Mouse (Mus musculus) ES-Bruce4 (cell line): ENCODE results near the gene Bicdl2. TPM values are rescaled to one million over a fixed set of nuclear protein-coding genes. Genes with fewer than 3 reads are reported as not detected.

Experiments used
- H3K27ac ChIP-seq: 2 replicates; pipeline ENCODE4 v1.5.1; 2012; ENCODE audit warnings: low read length, inconsistent platforms; ENCODE audit not compliant: insufficient read depth
- H3K27me3 ChIP-seq: 2 replicates; pipeline ENCODE4 v1.6.1; 2012; ENCODE audit warnings: mild to moderate bottlenecking, low read length, inconsistent platforms; ENCODE audit not compliant: control insufficient read depth, poor library complexity, insufficient read depth, severe bottlenecking
- H3K36me3 ChIP-seq: 2 replicates; pipeline ENCODE4 v1.6.1; 2012; ENCODE audit warnings: inconsistent platforms, mild to moderate bottlenecking, low read length, moderate library complexity; ENCODE audit not compliant: control insufficient read depth, poor library complexity, insufficient read depth, severe bottlenecking
- H3K4me1 ChIP-seq: one replicate; pipeline ENCODE4 v1.8.1; 2011; ENCODE audit warnings: low read length; ENCODE audit not compliant: control insufficient read depth, insufficient read depth
- H3K4me3 ChIP-seq: 2 replicates; pipeline ENCODE4 v1.5.1; 2011; ENCODE audit warnings: low read depth, mild to moderate bottlenecking, low read length
- H3K9ac ChIP-seq: 2 replicates; pipeline ENCODE4 v1.6.1; 2012; ENCODE audit warnings: low read depth, mild to moderate bottlenecking, inconsistent platforms; ENCODE audit not compliant: poor library complexity, severe bottlenecking
- H3K9me3 ChIP-seq: replicated peaks from 2 replicates; pipeline ENCODE4 v1.6.1; 2012; ENCODE audit warnings: mild to moderate bottlenecking, low read length, inconsistent platforms; ENCODE audit not compliant: control insufficient read depth, poor library complexity, insufficient read depth, severe bottlenecking
- CTCF ChIP-seq: IDR thresholded peaks from one replicate; pipeline ENCODE4 v1.8.1; 2011; ENCODE audit warnings: low read depth, low read length
- EP300 ChIP-seq: IDR thresholded peaks from 2 replicates; pipeline ENCODE4 v1.6.1; 2011; ENCODE audit warnings: low read depth, low read length; ENCODE audit not compliant: insufficient read depth
- POLR2A ChIP-seq: IDR thresholded peaks from one replicate; pipeline ENCODE4 v1.8.1; 2011; ENCODE audit warnings: low read length; ENCODE audit not compliant: insufficient read depth
- polyA plus RNA-seq: library from polyadenylated mRNA; stranded (reverse); fragments of >200 nt; gene quantifications from 2 replicates; pipeline ENCODE4 v1.2.4, GENCODE M21; 2011; ENCODE audit warnings: low read depth; ENCODE audit not compliant: missing spikeins, insufficient read depth, insufficient read length

Gene Bicdl2
- polyA plus RNA-seq, 1 experiment: 2.9 TPM

- Histone ChIP-seq H3K9ac (peak within 1 kb of the TSS; percentile 10; the same call in 1 of the 2 replicates), H3K9me3 (no peaks in the 10 kb centered on the region), H3K4me3 (peak within 1 kb of the TSS; percentile 63), H3K4me1 (peaks cover 12% of the 10 kb centered on the region), H3K27ac (peak within 1 kb of the TSS; percentile 7; the same call in 1 of the 2 replicates), H3K27me3 (no peaks in the 10 kb centered on the region), H3K36me3 (0 out of 2 replicates have a peak, but pooled peaks cover 6% of the 10 kb centered on the region)
- TF ChIP-seq EP300 (no peak), POLR2A (no peak), CTCF (no peak)
These were observed 23.8 kb downstream of the Bicdl2 start, which contains the start of gene Cldn9 for GRCm38 (mm10) chr17:23683856-23684672. Gene Cldn9, minus strand, starts transcription at chr17:23684026.

GRCm38 (mm10) chr17:23694491-23694890, 34.2 kb downstream of the Bicdl2 start:
- no peaks in the 10 kb centered on the region for H3K36me3 ChIP-seq
- TF ChIP-seq CTCF (no peak), POLR2A (no peak), EP300 (peak; percentile 92)
- no peaks in the 10 kb centered on the region for H3K9me3 ChIP-seq
- peak overlapping the region; percentile 91 for H3K27ac ChIP-seq
- no peak overlapping the region for H3K9ac ChIP-seq
- peaks cover 10% of the 10 kb centered on the region for H3K4me1 ChIP-seq
- no peak overlapping the region for H3K4me3 ChIP-seq
- no peaks in the 10 kb centered on the region for H3K27me3 ChIP-seq

DNA sequence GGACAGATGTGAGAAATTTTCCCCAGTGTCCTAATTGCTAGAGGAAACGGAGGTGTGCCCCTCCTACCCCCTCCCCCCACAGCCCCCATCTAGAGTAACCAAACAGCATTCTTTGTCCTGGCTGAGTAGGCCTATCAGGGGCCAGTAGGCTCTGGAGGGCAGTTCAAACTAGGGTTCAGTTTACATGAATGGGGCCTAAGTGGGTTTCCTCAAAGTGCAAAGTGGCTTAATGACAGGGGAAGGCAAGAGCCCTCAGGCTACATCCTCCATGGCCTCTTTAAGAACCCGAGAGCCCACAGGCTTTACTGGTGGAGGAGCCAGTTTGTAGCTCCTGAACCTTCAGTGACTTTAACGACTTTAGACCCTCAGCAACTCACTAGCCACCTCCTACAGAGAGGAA, 35.5 kb downstream of the Bicdl2 start:
- Histone ChIP-seq H3K4me3 (no peak overlapping the region), H3K9me3 (no peaks in the 10 kb centered on the region), H3K27me3 (no peaks in the 10 kb centered on the region), H3K9ac (peak overlapping the region; percentile 13; the same call in 1 of the 2 replicates), H3K27ac (peak overlapping the region; percentile 55), H3K36me3 (no peaks in the 10 kb centered on the region), H3K4me1 (peaks cover 10% of the 10 kb centered on the region)
- 0 out of 2 replicates have a peak, but pooled peaks have one; percentile 21 for TF ChIP-seq EP300
- no peak for TF ChIP-seq CTCF
- no peak for TF ChIP-seq POLR2A

DNA sequence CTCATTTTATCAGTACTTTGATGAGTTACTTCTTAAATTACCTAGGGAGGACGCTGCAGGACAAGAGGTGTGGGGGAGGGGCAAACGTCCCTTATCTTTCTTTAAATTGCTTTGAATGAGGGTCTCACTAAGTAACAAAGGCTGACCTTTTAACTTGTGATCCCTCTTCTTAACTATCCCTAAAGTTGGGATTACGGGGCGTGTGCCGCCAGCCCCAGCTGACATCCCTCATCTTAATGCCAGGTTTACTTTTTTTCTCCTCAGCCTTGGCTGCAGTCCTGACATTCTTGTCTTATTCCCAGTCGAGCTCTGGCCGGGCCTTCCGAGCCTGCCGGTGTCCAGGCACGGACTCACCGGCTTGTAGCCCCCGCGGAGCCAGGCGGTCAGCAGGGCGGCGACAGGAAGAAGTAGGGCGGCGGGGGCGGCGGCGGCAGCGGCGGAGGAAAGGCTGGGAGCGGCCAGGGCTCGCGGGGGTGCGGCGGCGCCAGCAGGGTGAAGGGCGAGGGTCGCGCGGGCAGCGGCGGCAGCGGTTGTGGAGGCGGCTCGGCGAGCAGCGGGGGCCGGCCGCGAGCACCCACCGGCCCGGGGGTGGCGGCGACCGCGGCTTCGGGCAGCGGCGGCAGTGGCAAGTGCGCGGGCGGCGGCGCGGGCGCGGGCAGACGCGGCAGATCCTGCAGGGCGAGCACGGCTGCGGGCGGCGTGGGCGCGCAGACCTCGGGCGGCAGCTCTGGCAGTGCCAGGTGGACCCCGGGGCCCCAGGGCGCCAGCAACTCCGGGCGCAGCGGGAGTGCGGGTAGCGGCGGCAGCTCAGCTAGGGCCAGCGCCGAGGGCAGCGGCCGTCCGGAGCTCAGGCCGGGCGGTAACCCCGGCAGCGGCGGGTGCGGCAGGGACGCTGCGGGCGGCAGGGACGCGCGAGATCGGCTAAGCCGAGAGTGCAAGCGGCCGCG, 39.1 kb downstream of the Bicdl2 start:
- TF ChIP-seq POLR2A (no peak), CTCF (no peak), EP300 (no peak)
- Histone ChIP-seq H3K4me3 (peak overlapping the region; percentile 61), H3K36me3 (no peaks in the 10 kb centered on the region), H3K27ac (no peak overlapping the region), H3K9me3 (no peaks in the 10 kb centered on the region), H3K4me1 (peaks cover 6% of the 10 kb centered on the region), H3K9ac (peak overlapping the region; percentile 76), H3K27me3 (no peaks in the 10 kb centered on the region)

- TF ChIP-seq POLR2A: no peak
- peak; percentile 92 for TF ChIP-seq CTCF
- 0 out of 2 replicates have a peak, but pooled peaks have one; percentile 43 for TF ChIP-seq EP300
- Histone ChIP-seq H3K4me3 (peak overlapping the region; percentile 61), H3K9me3 (no peaks in the 10 kb centered on the region), H3K4me1 (peaks cover 9% of the 10 kb centered on the region), H3K36me3 (no peaks in the 10 kb centered on the region), H3K27ac (no peak overlapping the region), H3K27me3 (no peaks in the 10 kb centered on the region), H3K9ac (peak overlapping the region; percentile 76)
These were observed 39.8 kb downstream of the Bicdl2 start for GRCm38 (mm10) chr17:23700079-23700478.
